Mouse (Mus musculus): ENCODE data around the gene Ntn1. TPM values are rescaled to one million over a fixed set of nuclear protein-coding genes. Genes with fewer than 3 reads are reported as not detected.
A peak's percentile ranks its signal among the peaks of the same experiment; 100 is the strongest.

Gene Ntn1
- polyA plus RNA-seq, 1 experiment from 2014 or later: 17.7 TPM

- Histone ChIP-seq H3K4me1 (ENCODE audit: control insufficient read depth, insufficient read depth, low read length) (peaks cover 27% of the 10 kb centered on the region), H3K9ac (ENCODE audit: low read length) (peak overlapping the region; percentile 39)
Measured at GRCm38 (mm10) chr11:68387971-68388654, 12.5 kb downstream of the Ntn1 start.

DNA sequence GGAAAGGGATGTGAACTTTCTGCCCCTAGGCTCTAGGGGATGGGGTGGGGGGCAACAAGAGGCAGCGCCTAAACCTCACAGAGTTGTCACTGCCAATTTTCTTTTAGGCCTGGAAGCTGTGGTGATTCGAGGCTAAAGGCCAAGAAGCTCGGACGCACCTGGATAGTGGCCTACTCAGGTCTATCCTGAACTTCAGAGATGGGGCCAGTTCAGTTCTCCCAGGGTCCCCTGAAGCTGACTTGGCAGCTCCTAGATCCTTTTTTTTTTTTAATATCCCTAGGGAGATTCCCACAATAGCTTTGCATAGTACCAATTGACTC is 13.2 kb downstream of the Ntn1 start:
- WGBS: 51% methylated on average over 4 of the region's 4 CpGs
- Histone ChIP-seq H3K4me3 (ENCODE audit: low read length) (peak overlapping the region; percentile 85), H3K9ac (ENCODE audit: low read length) (peak overlapping the region; percentile 74), H3K36me3 (ENCODE audit: control insufficient read depth, insufficient read depth) (no peaks in the 10 kb centered on the region), H3K9me3 (replicated peaks; ENCODE audit: control insufficient read depth, low read length) (no peaks in the 10 kb centered on the region), H3K4me2 (ENCODE audit: low read depth, low read length) (peak overlapping the region; percentile 93), H3K4me1 (ENCODE audit: control insufficient read depth, insufficient read depth, low read length) (peaks cover 27% of the 10 kb centered on the region), H3K27ac (ENCODE audit: low read length) (peak overlapping the region; percentile 93), H3K27me3 (ENCODE audit: control insufficient read depth, insufficient read depth, low read length) (peaks cover 33% of the 10 kb centered on the region)
- ATAC-seq (replicated peaks; ENCODE audit: extremely low read depth, insufficient read depth, low FRiP score): no peak

More at GRCm38 (mm10) chr11:68387971-68388654, 12.5 kb downstream of the Ntn1 start:
- Histone ChIP-seq H3K4me3 (ENCODE audit: low read length) (no peak overlapping the region), H3K4me2 (ENCODE audit: low read depth, low read length) (peak overlapping the region; percentile 93), H3K36me3 (ENCODE audit: control insufficient read depth, insufficient read depth) (no peaks in the 10 kb centered on the region), H3K27ac (ENCODE audit: low read length) (peak overlapping the region; percentile 49), H3K27me3 (ENCODE audit: control insufficient read depth, insufficient read depth, low read length) (peaks cover 37% of the 10 kb centered on the region), H3K9me3 (replicated peaks; ENCODE audit: control insufficient read depth, low read length) (no peaks in the 10 kb centered on the region)
- 62% methylated on average over 11 of the region's 11 CpGs for WGBS
- ATAC-seq (replicated peaks; ENCODE audit: extremely low read depth, insufficient read depth, low FRiP score): no peak

DNA sequence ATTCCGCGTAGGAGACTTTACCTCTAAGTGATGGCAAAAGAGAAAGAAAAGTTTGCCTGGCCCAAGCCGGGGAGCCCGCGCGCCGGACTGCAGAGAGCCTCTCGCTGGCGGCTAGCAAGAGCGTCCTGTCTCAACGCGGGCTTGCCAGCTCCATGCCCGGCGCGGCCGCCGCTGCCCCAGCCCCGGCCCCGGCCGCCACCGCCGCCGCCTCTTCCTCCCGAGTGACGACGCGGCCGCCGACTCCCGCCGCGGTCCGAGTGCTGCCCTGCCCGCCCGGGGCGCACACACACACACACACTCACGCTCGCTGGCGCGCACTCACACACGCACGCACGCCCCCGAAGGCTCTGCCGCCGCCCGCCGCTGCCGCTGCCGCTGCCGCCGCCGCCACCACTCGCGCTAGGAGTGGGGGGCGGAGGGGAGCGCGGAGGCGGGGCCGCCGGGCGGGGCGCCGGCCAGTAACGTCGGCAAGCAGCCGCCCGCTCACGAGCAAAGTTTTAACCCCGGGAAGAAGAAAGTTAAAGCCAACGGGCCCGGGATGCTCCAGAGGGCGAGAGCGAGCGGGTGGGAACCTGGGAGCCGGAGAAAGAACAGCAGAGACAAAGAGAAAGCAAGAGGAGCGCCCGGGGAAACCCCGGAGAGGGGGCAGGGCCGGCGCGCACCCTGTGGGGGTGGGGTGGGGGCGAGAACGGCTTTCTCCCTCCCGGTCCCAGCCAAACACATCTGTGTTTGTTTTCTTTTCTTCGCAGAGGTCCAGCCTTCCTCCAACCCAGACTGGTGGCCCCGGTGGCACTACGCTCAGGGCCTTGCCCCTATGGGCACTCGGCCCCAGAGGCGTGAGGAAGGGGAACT is 13.8 kb downstream of the Ntn1 start:
- Histone ChIP-seq H3K27ac (ENCODE audit: low read length) (peak overlapping the region; percentile 93), H3K36me3 (ENCODE audit: control insufficient read depth, insufficient read depth) (no peaks in the 10 kb centered on the region), H3K27me3 (ENCODE audit: control insufficient read depth, insufficient read depth, low read length) (peaks cover 27% of the 10 kb centered on the region), H3K4me3 (ENCODE audit: low read length) (peak overlapping the region; percentile 85), H3K4me1 (ENCODE audit: control insufficient read depth, insufficient read depth, low read length) (peaks cover 27% of the 10 kb centered on the region), H3K9ac (ENCODE audit: low read length) (peak overlapping the region; percentile 74), H3K4me2 (ENCODE audit: low read depth, low read length) (peak overlapping the region; percentile 93), H3K9me3 (replicated peaks; ENCODE audit: control insufficient read depth, low read length) (no peaks in the 10 kb centered on the region)
- WGBS: under 1% methylated on average over 87 of the region's 90 CpGs
- ATAC-seq (replicated peaks; ENCODE audit: extremely low read depth, insufficient read depth, low FRiP score): peak; percentile 45

DNA sequence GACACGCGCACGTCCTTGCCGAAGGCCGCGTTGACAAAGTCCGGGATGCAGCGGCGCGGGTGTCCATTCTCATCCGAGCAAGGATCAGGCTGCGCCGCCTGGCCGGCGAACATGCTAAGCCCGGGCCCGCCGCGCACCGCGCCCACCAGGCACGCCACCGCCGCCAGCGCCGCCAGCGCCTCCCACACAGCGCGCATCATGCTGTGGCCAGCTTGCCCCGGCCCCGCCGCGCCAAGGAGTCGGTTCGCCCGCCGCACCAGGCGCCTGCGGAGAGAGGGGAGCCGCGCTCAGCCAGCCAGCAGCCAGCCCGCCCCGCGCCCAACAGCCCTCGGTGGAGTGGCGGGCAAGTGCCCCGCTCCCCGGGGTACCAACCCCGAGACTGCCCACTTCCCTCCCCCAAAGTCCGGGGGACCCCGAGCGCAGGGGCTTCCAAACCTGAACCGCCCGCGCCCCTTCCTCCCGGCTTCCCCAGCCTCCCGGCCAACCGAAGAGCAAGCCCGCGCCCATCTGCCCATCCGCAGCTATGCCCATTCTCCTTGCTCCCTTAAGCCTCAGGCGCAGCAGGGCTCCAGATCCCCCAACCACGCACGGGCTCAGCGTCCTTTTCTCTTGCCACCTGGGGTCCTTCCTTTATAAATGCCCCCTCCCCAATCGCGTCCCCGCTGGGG is 14.6 kb downstream of the Ntn1 start:
- peak; percentile 20; the same call in 1 of the 2 replicates for ATAC-seq (replicated peaks; ENCODE audit: extremely low read depth, insufficient read depth, low FRiP score)
- H3K9ac ChIP-seq (ENCODE audit: low read length): peak overlapping the region; percentile 74
- H3K4me3 ChIP-seq (ENCODE audit: low read length): peak overlapping the region; percentile 85
- peak overlapping the region; percentile 93 for H3K27ac ChIP-seq (ENCODE audit: low read length)
- H3K4me1 ChIP-seq (ENCODE audit: control insufficient read depth, insufficient read depth, low read length): peaks cover 21% of the 10 kb centered on the region
- peaks cover 34% of the 10 kb centered on the region for H3K27me3 ChIP-seq (ENCODE audit: control insufficient read depth, insufficient read depth, low read length)
- WGBS: under 1% methylated on average over 56 of the region's 68 CpGs
- no peaks in the 10 kb centered on the region for H3K36me3 ChIP-seq (ENCODE audit: control insufficient read depth, insufficient read depth)
- H3K4me2 ChIP-seq (ENCODE audit: low read depth, low read length): peak overlapping the region; percentile 93
- H3K9me3 ChIP-seq (replicated peaks; ENCODE audit: control insufficient read depth, low read length): no peaks in the 10 kb centered on the region

DNA sequence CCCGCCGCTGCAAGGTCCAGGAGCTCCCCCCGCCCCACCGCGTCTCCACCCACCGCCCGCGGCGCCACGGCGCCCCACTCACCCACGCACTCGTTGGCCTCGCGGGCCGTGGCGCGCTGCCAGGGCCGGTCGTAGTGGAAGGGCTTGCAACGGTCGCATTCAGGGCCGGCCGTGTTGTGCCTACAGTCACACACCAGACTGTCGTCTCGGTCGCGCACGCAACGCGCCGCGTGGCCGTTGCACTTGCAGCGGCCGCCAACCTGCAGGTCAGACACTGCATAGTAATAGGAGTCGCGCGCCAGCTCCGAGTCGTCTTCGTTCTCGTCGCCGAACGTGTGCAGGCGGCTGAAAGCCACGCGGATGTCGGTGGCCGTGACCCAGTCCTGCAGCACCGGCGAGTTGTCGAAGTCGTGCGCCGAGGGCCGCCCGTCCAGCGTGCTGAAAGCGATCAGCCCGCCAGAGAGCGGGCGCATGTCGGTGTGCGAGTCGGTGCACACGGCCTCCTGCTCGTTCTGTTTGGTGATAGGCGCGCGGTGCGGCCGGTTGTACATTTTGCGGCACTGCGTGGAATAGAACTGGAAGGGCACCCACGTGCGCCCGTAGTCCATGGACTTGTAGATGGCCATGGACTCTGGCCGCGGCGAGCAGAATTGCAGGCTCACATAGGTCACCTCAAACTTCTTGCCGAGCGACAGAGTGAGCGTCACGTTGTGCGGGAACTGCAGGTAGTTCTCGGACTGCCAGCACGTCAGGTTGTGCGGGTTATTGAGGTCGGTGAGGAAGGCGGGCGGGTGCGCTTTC is 15.4 kb downstream of the Ntn1 start:
- H3K9me3 ChIP-seq (replicated peaks; ENCODE audit: control insufficient read depth, low read length): no peaks in the 10 kb centered on the region
- ATAC-seq (replicated peaks; ENCODE audit: extremely low read depth, insufficient read depth, low FRiP score): no peak
- H3K27ac ChIP-seq (ENCODE audit: low read length): peak overlapping the region; percentile 34; the same call in 1 of the 2 replicates

GRCm38 (mm10) chr11:68384592-68385020 is 16.0 kb downstream of the Ntn1 start:
- Histone ChIP-seq H3K4me2 (ENCODE audit: low read depth, low read length) (peak overlapping the region; percentile 93), H3K27me3 (ENCODE audit: control insufficient read depth, insufficient read depth, low read length) (peaks cover 30% of the 10 kb centered on the region), H3K27ac (ENCODE audit: low read length) (no peak overlapping the region), H3K9ac (ENCODE audit: low read length) (peak overlapping the region; percentile 74), H3K4me3 (ENCODE audit: low read length) (peak overlapping the region; percentile 85), H3K9me3 (replicated peaks; ENCODE audit: control insufficient read depth, low read length) (no peaks in the 10 kb centered on the region), H3K4me1 (ENCODE audit: control insufficient read depth, insufficient read depth, low read length) (peaks cover 16% of the 10 kb centered on the region), H3K36me3 (ENCODE audit: control insufficient read depth, insufficient read depth) (no peaks in the 10 kb centered on the region)
- ATAC-seq (replicated peaks; ENCODE audit: extremely low read depth, insufficient read depth, low FRiP score): no peak
- 1% methylated on average over 27 of the region's 27 CpGs for WGBS

More for the DNA sequence above, 15.4 kb downstream of the Ntn1 start:
- H3K27me3 ChIP-seq (ENCODE audit: control insufficient read depth, insufficient read depth, low read length): peaks cover 28% of the 10 kb centered on the region
- H3K4me1 ChIP-seq (ENCODE audit: control insufficient read depth, insufficient read depth, low read length): peaks cover 17% of the 10 kb centered on the region
- H3K4me3 ChIP-seq (ENCODE audit: low read length): peak overlapping the region; percentile 85
- H3K36me3 ChIP-seq (ENCODE audit: control insufficient read depth, insufficient read depth): no peaks in the 10 kb centered on the region
- H3K9ac ChIP-seq (ENCODE audit: low read length): peak overlapping the region; percentile 74
- peak overlapping the region; percentile 93 for H3K4me2 ChIP-seq (ENCODE audit: low read depth, low read length)
- 1% methylated on average over 94 of the region's 94 CpGs for WGBS

GRCm38 (mm10) chr11:68384131-68384530 is 16.5 kb downstream of the Ntn1 start:
- no peak for ATAC-seq (replicated peaks; ENCODE audit: extremely low read depth, insufficient read depth, low FRiP score)
- Histone ChIP-seq H3K36me3 (ENCODE audit: control insufficient read depth, insufficient read depth) (no peaks in the 10 kb centered on the region), H3K27me3 (ENCODE audit: control insufficient read depth, insufficient read depth, low read length) (peaks cover 31% of the 10 kb centered on the region), H3K4me1 (ENCODE audit: control insufficient read depth, insufficient read depth, low read length) (peaks cover 20% of the 10 kb centered on the region), H3K9me3 (replicated peaks; ENCODE audit: control insufficient read depth, low read length) (no peaks in the 10 kb centered on the region), H3K4me3 (ENCODE audit: low read length) (peak overlapping the region; percentile 85), H3K9ac (ENCODE audit: low read length) (peak overlapping the region; percentile 74), H3K4me2 (ENCODE audit: low read depth, low read length) (peak overlapping the region; percentile 93), H3K27ac (ENCODE audit: low read length) (no peak overlapping the region)
- 19% methylated on average over 12 of the region's 12 CpGs for WGBS

GRCm38 (mm10) chr11:68383519-68383918 is 17.1 kb downstream of the Ntn1 start:
- H3K4me1 ChIP-seq (ENCODE audit: control insufficient read depth, insufficient read depth, low read length): peaks cover 23% of the 10 kb centered on the region
- no peaks in the 10 kb centered on the region for H3K36me3 ChIP-seq (ENCODE audit: control insufficient read depth, insufficient read depth)
- no peak overlapping the region for H3K27ac ChIP-seq (ENCODE audit: low read length)
- peak overlapping the region; percentile 93 for H3K4me2 ChIP-seq (ENCODE audit: low read depth, low read length)
- peak overlapping the region; percentile 24; the same call in 1 of the 2 replicates for H3K9ac ChIP-seq (ENCODE audit: low read length)
- peak overlapping the region; percentile 85 for H3K4me3 ChIP-seq (ENCODE audit: low read length)
- WGBS: 35% methylated on average over 10 of the region's 10 CpGs
- no peaks in the 10 kb centered on the region for H3K9me3 ChIP-seq (replicated peaks; ENCODE audit: control insufficient read depth, low read length)
- H3K27me3 ChIP-seq (ENCODE audit: control insufficient read depth, insufficient read depth, low read length): peaks cover 31% of the 10 kb centered on the region
- no peak for ATAC-seq (replicated peaks; ENCODE audit: extremely low read depth, insufficient read depth, low FRiP score)

Data from heart, embryonic 16.5 days (tissue).